Mouse (Mus musculus): ENCODE measurements around the gene Olfr1013. TPM values are rescaled to one million over a fixed set of nuclear protein-coding genes. Genes with fewer than 3 reads are reported as not detected.

The Olfr1013 gene
- polyA plus RNA-seq (2016; fragmentation: Nextera tagmentation; extraction: Ambion mirVana) = not detected in 2 replicates

GRCm38 (mm10) chr2:85766798-85767197, at the start of gene Olfr1013:
Gene Olfr1013 (plus strand): TSS chr2:85767098.
- H3K4me1 ChIP-seq = no peaks in the 10 kb centered on the region
- no peaks in the 10 kb centered on the region for H3K27me3 ChIP-seq
- no peak within 1 kb of the TSS for H3K27ac ChIP-seq
- H3K4me3 ChIP-seq (replicated peaks) = no peak within 1 kb of the TSS
- no peaks in the 10 kb centered on the region for H3K36me3 ChIP-seq (replicated peaks)
- ATAC-seq (ENCODE audit: low FRiP score) = no peak
- H3K9ac ChIP-seq = no peak within 1 kb of the TSS
- no peaks in the 10 kb centered on the region for H3K9me3 ChIP-seq
- H3K4me2 ChIP-seq = no peak within 1 kb of the TSS

- 0 out of 2 replicates have a peak, but pooled peaks have one; percentile 36 for ATAC-seq (ENCODE audit: low FRiP score)
- Histone ChIP-seq H3K27me3 (no peaks in the 10 kb centered on the region), H3K4me3 (replicated peaks) (no peak overlapping the region), H3K27ac (no peak overlapping the region), H3K4me2 (no peak overlapping the region), H3K9ac (no peak overlapping the region), H3K4me1 (no peaks in the 10 kb centered on the region), H3K36me3 (replicated peaks) (no peaks in the 10 kb centered on the region), H3K9me3 (no peaks in the 10 kb centered on the region)
- WGBS = 19% methylated on average over 3 of the region's 3 CpGs
These were observed 41.1 kb upstream of the Olfr1013 start for GRCm38 (mm10) chr2:85725793-85726192.

GRCm38 (mm10) chr2:85753822-85754221, 13.1 kb upstream of the Olfr1013 start:
- Histone ChIP-seq H3K36me3 (replicated peaks) (no peaks in the 10 kb centered on the region), H3K4me3 (replicated peaks) (no peak overlapping the region), H3K9me3 (no peaks in the 10 kb centered on the region), H3K4me1 (no peaks in the 10 kb centered on the region), H3K4me2 (no peak overlapping the region), H3K27ac (no peak overlapping the region), H3K9ac (no peak overlapping the region), H3K27me3 (no peaks in the 10 kb centered on the region)
- ATAC-seq (ENCODE audit: low FRiP score) = no peak
- 86% methylated on average over 4 of the region's 4 CpGs for WGBS

- H3K9me3 ChIP-seq = no peaks in the 10 kb centered on the region
- H3K27me3 ChIP-seq = no peaks in the 10 kb centered on the region
- no peak within 1 kb of the TSS for H3K4me3 ChIP-seq (replicated peaks)
- H3K4me1 ChIP-seq = no peaks in the 10 kb centered on the region
- no peaks in the 10 kb centered on the region for H3K36me3 ChIP-seq (replicated peaks)
- ATAC-seq (ENCODE audit: low FRiP score) = no peak
- 87% methylated on average over 1 of the region's 1 CpGs for WGBS
- no peak within 1 kb of the TSS for H3K4me2 ChIP-seq
- H3K9ac ChIP-seq = no peak within 1 kb of the TSS
- no peak within 1 kb of the TSS for H3K27ac ChIP-seq
These were observed 4.2 kb upstream of the Olfr1013 start, which contains the start of gene Olfr1012 for GRCm38 (mm10) chr2:85762666-85763065. Gene Olfr1012 (minus strand): TSS chr2:85762766.

- ATAC-seq (ENCODE audit: low FRiP score) = no peak
- Histone ChIP-seq H3K9ac (no peak within 1 kb of the TSS), H3K27ac (no peak within 1 kb of the TSS), H3K27me3 (no peaks in the 10 kb centered on the region), H3K4me3 (replicated peaks) (no peak within 1 kb of the TSS), H3K4me2 (no peak within 1 kb of the TSS), H3K9me3 (no peaks in the 10 kb centered on the region), H3K4me1 (no peaks in the 10 kb centered on the region), H3K36me3 (replicated peaks) (no peaks in the 10 kb centered on the region)
These were observed 5.5 kb downstream of the Olfr1013 start, which contains the start of gene Olfr1014 for GRCm38 (mm10) chr2:85772413-85772812. Gene Olfr1014 (plus strand): TSS chr2:85772713.

- Histone ChIP-seq H3K9me3 (no peaks in the 10 kb centered on the region), H3K9ac (no peak within 1 kb of the TSS), H3K4me3 (replicated peaks) (no peak within 1 kb of the TSS), H3K27ac (no peak within 1 kb of the TSS), H3K4me2 (no peak within 1 kb of the TSS), H3K27me3 (no peaks in the 10 kb centered on the region), H3K36me3 (replicated peaks) (no peaks in the 10 kb centered on the region), H3K4me1 (no peaks in the 10 kb centered on the region)
- no peak for ATAC-seq (ENCODE audit: low FRiP score)
These were observed 14.8 kb downstream of the Olfr1013 start, which contains the start of gene Olfr1015 for GRCm38 (mm10) chr2:85781717-85782116. Gene Olfr1015 (plus strand): TSS chr2:85782017.

GRCm38 (mm10) chr2:85792331-85792730, 25.4 kb downstream of the Olfr1013 start:
- Histone ChIP-seq H3K9ac (no peak overlapping the region), H3K27me3 (no peaks in the 10 kb centered on the region)
- no peak for ATAC-seq (ENCODE audit: low FRiP score)

GRCm38 (mm10) chr2:85802444-85802843, 35.5 kb downstream of the Olfr1013 start, which contains the start of gene Olfr1016:
Gene Olfr1016 (minus strand): TSS chr2:85802544.
- no peaks in the 10 kb centered on the region for H3K36me3 ChIP-seq (replicated peaks)
- no peak within 1 kb of the TSS for H3K9ac ChIP-seq
- H3K27me3 ChIP-seq = no peaks in the 10 kb centered on the region
- H3K4me3 ChIP-seq (replicated peaks) = no peak within 1 kb of the TSS
- 89% methylated on average over 2 of the region's 2 CpGs for WGBS
- no peak within 1 kb of the TSS for H3K4me2 ChIP-seq
- no peaks in the 10 kb centered on the region for H3K4me1 ChIP-seq
- H3K9me3 ChIP-seq = no peaks in the 10 kb centered on the region
- H3K27ac ChIP-seq = no peak within 1 kb of the TSS
- no peak for ATAC-seq (ENCODE audit: low FRiP score)

More at GRCm38 (mm10) chr2:85792331-85792730, 25.4 kb downstream of the Olfr1013 start:
- H3K36me3 ChIP-seq (replicated peaks) = no peaks in the 10 kb centered on the region
- WGBS = 17% methylated on average over 2 of the region's 2 CpGs
- no peaks in the 10 kb centered on the region for H3K4me1 ChIP-seq
- no peak overlapping the region for H3K27ac ChIP-seq
- H3K4me2 ChIP-seq = no peak overlapping the region
- H3K9me3 ChIP-seq = no peaks in the 10 kb centered on the region
- H3K4me3 ChIP-seq (replicated peaks) = no peak overlapping the region

GRCm38 (mm10) chr2:85804501-85804900, 37.6 kb downstream of the Olfr1013 start:
- H3K4me3 ChIP-seq (replicated peaks) = no peak overlapping the region
- no peaks in the 10 kb centered on the region for H3K9me3 ChIP-seq
- no peak overlapping the region for H3K9ac ChIP-seq
- H3K27ac ChIP-seq = no peak overlapping the region
- no peaks in the 10 kb centered on the region for H3K27me3 ChIP-seq
- H3K36me3 ChIP-seq (replicated peaks) = no peaks in the 10 kb centered on the region
- no peak for ATAC-seq (ENCODE audit: low FRiP score)
- no peak overlapping the region for H3K4me2 ChIP-seq
- no peaks in the 10 kb centered on the region for H3K4me1 ChIP-seq
- WGBS = 90% methylated on average over 4 of the region's 4 CpGs

- no peaks in the 10 kb centered on the region for H3K9me3 ChIP-seq
- no peak within 1 kb of the TSS for H3K4me2 ChIP-seq
- no peak for ATAC-seq (ENCODE audit: low FRiP score)
- H3K36me3 ChIP-seq (replicated peaks) = no peaks in the 10 kb centered on the region
- no peaks in the 10 kb centered on the region for H3K27me3 ChIP-seq
- no peak within 1 kb of the TSS for H3K9ac ChIP-seq
- H3K4me3 ChIP-seq (replicated peaks) = no peak within 1 kb of the TSS
- no peaks in the 10 kb centered on the region for H3K4me1 ChIP-seq
- no peak within 1 kb of the TSS for H3K27ac ChIP-seq
These were observed 51.3 kb downstream of the Olfr1013 start, which contains the start of gene Olfr1018 for GRCm38 (mm10) chr2:85818179-85818578. Gene Olfr1018 (plus strand): TSS chr2:85818479.

Other genes with a start within 250 kb of the Olfr1013 start
- gene 4833423E24Rik, start 248.1 kb upstream of the Olfr1013 start, polyA plus RNA-seq (2016; fragmentation: Nextera tagmentation; extraction: Ambion mirVana) = not detected in 2 replicates
- gene Olfr996, start 187.9 kb upstream of the Olfr1013 start, polyA plus RNA-seq (2016; fragmentation: Nextera tagmentation; extraction: Ambion mirVana) = not detected in 2 replicates
- not detected in 2 replicates for gene Olfr998, start 178.2 kb upstream of the Olfr1013 start, polyA plus RNA-seq (2016; fragmentation: Nextera tagmentation; extraction: Ambion mirVana)
- gene Olfr1000, start 155.2 kb upstream of the Olfr1013 start, polyA plus RNA-seq (2016; fragmentation: Nextera tagmentation; extraction: Ambion mirVana) = not detected in 2 replicates
- not detected in 2 replicates for gene Olfr1002, start 116.4 kb upstream of the Olfr1013 start, polyA plus RNA-seq (2016; fragmentation: Nextera tagmentation; extraction: Ambion mirVana)
- gene Olfr154, start 102.6 kb upstream of the Olfr1013 start, polyA plus RNA-seq (2016; fragmentation: Nextera tagmentation; extraction: Ambion mirVana) = not detected in 2 replicates
- not detected in 2 replicates for gene Olfr1006, start 88.3 kb upstream of the Olfr1013 start, polyA plus RNA-seq (2016; fragmentation: Nextera tagmentation; extraction: Ambion mirVana)
- gene Olfr1008, start 77.7 kb upstream of the Olfr1013 start, polyA plus RNA-seq (2016; fragmentation: Nextera tagmentation; extraction: Ambion mirVana) = not detected in 2 replicates
- gene Olfr1009, start 51.7 kb upstream of the Olfr1013 start, polyA plus RNA-seq (2016; fragmentation: Nextera tagmentation; extraction: Ambion mirVana) = not detected in 2 replicates
- not detected in 2 replicates for gene Olfr1012, start 4.3 kb upstream of the Olfr1013 start, polyA plus RNA-seq (2016; fragmentation: Nextera tagmentation; extraction: Ambion mirVana)
- gene Olfr1014, start 5.6 kb downstream of the Olfr1013 start, polyA plus RNA-seq (2016; fragmentation: Nextera tagmentation; extraction: Ambion mirVana) = not detected in 2 replicates
- gene Olfr1015, start 14.9 kb downstream of the Olfr1013 start, polyA plus RNA-seq (2016; fragmentation: Nextera tagmentation; extraction: Ambion mirVana) = not detected in 2 replicates
- gene Olfr1016, start 35.4 kb downstream of the Olfr1013 start, polyA plus RNA-seq (2016; fragmentation: Nextera tagmentation; extraction: Ambion mirVana) = not detected in 2 replicates
- gene Olfr1018, start 51.4 kb downstream of the Olfr1013 start, polyA plus RNA-seq (2016; fragmentation: Nextera tagmentation; extraction: Ambion mirVana) = not detected in 2 replicates
- not detected in 2 replicates for gene Olfr1019, start 78.4 kb downstream of the Olfr1013 start, polyA plus RNA-seq (2016; fragmentation: Nextera tagmentation; extraction: Ambion mirVana)
- gene Olfr1020, start 79.9 kb downstream of the Olfr1013 start, polyA plus RNA-seq (2016; fragmentation: Nextera tagmentation; extraction: Ambion mirVana) = not detected in 2 replicates
- not detected in 2 replicates for gene Olfr1022, start 101.5 kb downstream of the Olfr1013 start, polyA plus RNA-seq (2016; fragmentation: Nextera tagmentation; extraction: Ambion mirVana)
- not detected in 2 replicates for gene Olfr1023, start 118.5 kb downstream of the Olfr1013 start, polyA plus RNA-seq (2016; fragmentation: Nextera tagmentation; extraction: Ambion mirVana)
- gene Olfr1024, start 138.0 kb downstream of the Olfr1013 start, polyA plus RNA-seq (2016; fragmentation: Nextera tagmentation; extraction: Ambion mirVana) = not detected in 2 replicates
- gene Olfr1025-ps1, start 148.1 kb downstream of the Olfr1013 start, polyA plus RNA-seq (2016; fragmentation: Nextera tagmentation; extraction: Ambion mirVana) = not detected in 2 replicates
- not detected in 2 replicates for gene Olfr1026, start 154.5 kb downstream of the Olfr1013 start, polyA plus RNA-seq (2016; fragmentation: Nextera tagmentation; extraction: Ambion mirVana)
- gene Olfr1028, start 183.3 kb downstream of the Olfr1013 start, polyA plus RNA-seq (2016; fragmentation: Nextera tagmentation; extraction: Ambion mirVana) = not detected in 2 replicates
- not detected in 2 replicates for gene Olfr1029, start 206.8 kb downstream of the Olfr1013 start, polyA plus RNA-seq (2016; fragmentation: Nextera tagmentation; extraction: Ambion mirVana)
- gene Olfr1030, start 212.2 kb downstream of the Olfr1013 start, polyA plus RNA-seq (2016; fragmentation: Nextera tagmentation; extraction: Ambion mirVana) = not detected in 2 replicates
- not detected in 2 replicates for gene Olfr1031, start 223.2 kb downstream of the Olfr1013 start, polyA plus RNA-seq (2016; fragmentation: Nextera tagmentation; extraction: Ambion mirVana)
- gene Olfr1032, start 238.4 kb downstream of the Olfr1013 start, polyA plus RNA-seq (2016; fragmentation: Nextera tagmentation; extraction: Ambion mirVana) = not detected in 2 replicates

Measured in forebrain, embryonic 12.5 days (tissue).